Mouse (Mus musculus): ENCODE measurements around the gene Pecam1. TPM values are rescaled to one million over a fixed set of nuclear protein-coding genes. Genes with fewer than 3 reads are reported as not detected.

The Pecam1 gene
- polyA plus RNA-seq, 1 experiment from 2014 or later: 46.8 TPM

DNA sequence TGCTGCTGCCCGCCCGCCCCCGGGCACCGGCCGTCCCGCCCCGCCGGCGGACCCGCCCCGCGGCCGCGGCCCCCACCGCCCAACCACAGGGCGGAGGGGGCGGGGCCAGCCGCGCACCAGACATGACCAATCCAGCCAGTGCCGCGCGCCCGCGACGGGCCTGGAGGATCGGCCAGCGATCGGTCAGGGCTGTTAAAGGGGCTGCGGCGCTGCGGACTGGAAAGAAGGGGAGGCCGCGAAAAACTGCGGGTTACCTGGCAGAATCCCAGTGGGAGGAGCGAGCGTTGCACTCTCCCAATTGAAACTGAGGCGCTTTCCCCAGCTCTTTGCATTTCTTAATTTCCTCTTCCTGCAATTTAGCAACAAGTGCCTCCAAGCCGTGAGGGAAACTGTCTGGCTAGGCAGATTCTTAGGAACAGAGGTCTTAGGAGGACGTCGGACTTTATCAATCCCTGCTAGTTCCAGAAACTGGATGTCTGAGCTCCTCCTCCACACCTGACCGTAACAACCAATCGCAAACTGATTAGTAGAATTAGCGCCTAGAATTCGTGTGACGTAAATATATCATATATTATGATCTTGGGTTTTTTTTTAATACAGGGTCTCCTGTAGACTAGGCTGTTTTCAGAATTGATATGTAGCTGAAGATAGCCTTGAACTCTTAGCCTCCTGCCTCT is 137.3 kb downstream of the Pecam1 start, which contains the start of gene Tex2:
Gene Tex2, minus strand, starts transcription at position 463 of the 677 bp plus-strand sequence.
- Histone ChIP-seq H3K4me2 (replicated peaks; ENCODE audit: low read depth, low read length) (peak within 1 kb of the TSS; percentile 95), H3K27ac (ENCODE audit: low read depth, low read length) (peak within 1 kb of the TSS; percentile 77), H3K9ac (ENCODE audit: low read depth, low read length) (peak within 1 kb of the TSS; percentile 86), H3K9me3 (ENCODE audit: control insufficient read depth, low read length) (no peaks in the 10 kb centered on the region), H3K4me1 (ENCODE audit: control insufficient read depth, insufficient read depth, low read length) (peaks cover 8% of the 10 kb centered on the region), H3K4me3 (ENCODE audit: low read length) (peak within 1 kb of the TSS; percentile 98), H3K27me3 (ENCODE audit: control insufficient read depth, insufficient read depth, low read length) (no peaks in the 10 kb centered on the region), H3K36me3 (ENCODE audit: control insufficient read depth, insufficient read depth, low read length) (no peaks in the 10 kb centered on the region)
- WGBS: under 1% methylated on average over 45 of the region's 45 CpGs
- peak; percentile 97 for ATAC-seq (ENCODE audit: low FRiP score, low TSS enrichment)

DNA sequence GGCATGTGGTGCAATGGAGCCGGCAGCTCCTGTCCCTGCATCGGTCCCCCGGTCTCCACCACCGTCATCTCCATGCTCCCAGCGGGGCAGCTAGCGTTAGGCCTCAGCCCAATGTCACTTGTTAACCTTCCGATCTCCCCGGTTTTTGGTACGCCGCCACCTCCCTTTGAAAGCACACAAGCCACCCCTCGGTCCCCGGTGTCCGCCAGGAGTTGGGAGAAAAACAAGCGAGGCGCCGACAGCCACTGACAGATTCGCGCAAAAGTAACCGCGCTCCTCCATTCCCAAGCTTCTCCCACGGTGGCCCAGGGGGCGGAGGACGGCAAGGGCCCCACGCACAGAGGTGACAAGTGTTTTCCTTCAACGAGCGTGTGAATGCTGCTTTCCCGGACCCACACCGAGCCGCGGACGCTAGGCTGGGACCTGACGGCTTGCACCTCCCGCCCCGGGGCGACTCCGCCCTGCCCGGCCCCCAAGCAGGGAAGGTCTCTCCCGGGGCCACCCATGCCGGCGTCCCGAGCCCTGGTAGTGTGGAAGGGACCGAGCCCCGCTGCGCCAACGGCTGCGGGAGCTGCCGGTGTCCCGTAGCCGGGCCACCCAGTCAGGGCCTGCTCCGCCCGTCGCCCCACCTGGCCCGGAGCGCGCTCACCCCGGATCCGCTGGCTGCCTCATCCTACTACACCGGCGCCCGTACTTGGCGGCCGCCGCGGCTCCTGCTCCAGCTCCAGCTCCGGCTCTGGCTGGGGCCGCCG is 138.0 kb downstream of the Pecam1 start:
- peak overlapping the region; percentile 98 for H3K4me3 ChIP-seq (ENCODE audit: low read length)
- H3K4me1 ChIP-seq (ENCODE audit: control insufficient read depth, insufficient read depth, low read length): peaks cover 8% of the 10 kb centered on the region
- H3K9ac ChIP-seq (ENCODE audit: low read depth, low read length): peak overlapping the region; percentile 86
- peak overlapping the region; percentile 95 for H3K4me2 ChIP-seq (replicated peaks; ENCODE audit: low read depth, low read length)
- no peaks in the 10 kb centered on the region for H3K27me3 ChIP-seq (ENCODE audit: control insufficient read depth, insufficient read depth, low read length)
- under 1% methylated on average over 52 of the region's 67 CpGs for WGBS
- H3K27ac ChIP-seq (ENCODE audit: low read depth, low read length): peak overlapping the region; percentile 77
- H3K36me3 ChIP-seq (ENCODE audit: control insufficient read depth, insufficient read depth, low read length): no peaks in the 10 kb centered on the region
- no peaks in the 10 kb centered on the region for H3K9me3 ChIP-seq (ENCODE audit: control insufficient read depth, low read length)
- ATAC-seq (ENCODE audit: low FRiP score, low TSS enrichment): no peak; the same call in 1 of the 2 replicates

DNA sequence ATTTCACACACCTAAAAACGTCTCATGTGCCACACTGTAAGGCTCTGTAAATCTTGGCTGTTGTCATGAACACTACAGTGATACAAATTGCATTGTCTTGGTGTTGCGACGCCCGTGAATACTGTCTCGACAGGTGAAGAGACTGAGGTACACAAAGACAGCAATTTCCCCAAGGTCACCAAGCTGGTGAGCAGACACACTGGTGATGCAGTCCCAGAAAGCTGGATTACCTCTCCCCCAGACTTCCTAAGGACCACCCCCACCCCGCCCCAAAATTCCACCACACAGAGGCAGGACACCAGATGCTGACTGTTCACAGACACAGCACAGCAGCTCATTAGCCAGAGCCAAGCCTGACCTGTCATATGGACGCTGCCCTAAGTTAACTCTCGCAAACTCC is 140.7 kb downstream of the Pecam1 start:
- Histone ChIP-seq H3K27ac (ENCODE audit: low read depth, low read length) (no peak overlapping the region), H3K9me3 (ENCODE audit: control insufficient read depth, low read length) (no peaks in the 10 kb centered on the region), H3K27me3 (ENCODE audit: control insufficient read depth, insufficient read depth, low read length) (no peaks in the 10 kb centered on the region), H3K4me3 (ENCODE audit: low read length) (no peak overlapping the region), H3K4me2 (replicated peaks; ENCODE audit: low read depth, low read length) (no peak overlapping the region; the same call in 1 of the 2 replicates), H3K9ac (ENCODE audit: low read depth, low read length) (no peak overlapping the region), H3K4me1 (ENCODE audit: control insufficient read depth, insufficient read depth, low read length) (peaks cover 8% of the 10 kb centered on the region), H3K36me3 (ENCODE audit: control insufficient read depth, insufficient read depth, low read length) (no peaks in the 10 kb centered on the region)
- WGBS: 59% methylated on average over 8 of the region's 8 CpGs
- ATAC-seq (ENCODE audit: low FRiP score, low TSS enrichment): no peak

DNA sequence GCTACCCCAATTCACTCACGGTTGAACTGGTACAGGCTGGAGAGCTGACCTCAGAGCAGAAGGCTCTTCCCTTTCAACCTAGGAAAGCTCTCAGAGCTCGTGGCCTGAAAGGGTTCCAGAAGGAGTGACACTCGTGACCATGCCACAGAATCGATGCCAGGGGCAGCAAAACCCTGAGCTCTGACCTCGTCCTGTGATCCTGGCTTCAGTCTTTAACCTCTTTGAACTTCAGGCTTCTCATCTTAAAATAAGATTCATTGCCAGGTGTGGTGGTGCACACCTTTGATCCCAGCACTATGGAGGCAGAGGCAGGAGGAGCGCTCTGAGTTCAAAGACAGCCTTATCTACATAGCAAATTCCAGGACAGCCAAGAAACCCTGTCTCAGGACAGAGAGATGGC is 143.1 kb downstream of the Pecam1 start:
- H3K4me1 ChIP-seq (ENCODE audit: control insufficient read depth, insufficient read depth, low read length): peaks cover 4% of the 10 kb centered on the region; the same call in 1 of the 2 replicates
- 73% methylated on average over 6 of the region's 6 CpGs for WGBS
- no peak for ATAC-seq (ENCODE audit: low FRiP score, low TSS enrichment)
- no peaks in the 10 kb centered on the region for H3K9me3 ChIP-seq (ENCODE audit: control insufficient read depth, low read length)
- no peaks in the 10 kb centered on the region for H3K36me3 ChIP-seq (ENCODE audit: control insufficient read depth, insufficient read depth, low read length)
- H3K27ac ChIP-seq (ENCODE audit: low read depth, low read length): no peak overlapping the region
- no peaks in the 10 kb centered on the region for H3K27me3 ChIP-seq (ENCODE audit: control insufficient read depth, insufficient read depth, low read length)
- H3K4me3 ChIP-seq (ENCODE audit: low read length): no peak overlapping the region
- no peak overlapping the region for H3K4me2 ChIP-seq (replicated peaks; ENCODE audit: low read depth, low read length)
- H3K9ac ChIP-seq (ENCODE audit: low read depth, low read length): no peak overlapping the region

DNA sequence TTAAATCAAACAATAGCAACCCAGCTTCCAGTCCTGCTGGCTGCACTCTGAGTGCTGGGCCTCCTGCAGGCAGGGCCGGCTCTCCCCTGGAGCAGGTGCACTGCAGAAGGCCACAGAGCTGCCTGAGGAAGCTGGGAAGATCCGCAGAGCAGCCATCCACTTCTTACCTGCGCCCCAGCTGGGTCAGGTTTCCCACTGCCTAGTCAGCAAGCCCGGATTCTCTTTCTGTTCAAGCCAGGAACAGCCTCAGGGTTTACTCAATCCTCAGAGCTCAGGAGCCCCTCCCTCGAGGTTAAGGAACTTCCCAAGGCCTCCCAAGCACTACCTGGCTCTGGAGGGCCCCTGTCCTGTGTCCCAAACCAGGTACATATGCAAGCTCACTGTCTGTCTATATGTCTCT is 144.4 kb downstream of the Pecam1 start:
- Histone ChIP-seq H3K27me3 (ENCODE audit: control insufficient read depth, insufficient read depth, low read length) (no peaks in the 10 kb centered on the region), H3K9ac (ENCODE audit: low read depth, low read length) (no peak overlapping the region), H3K9me3 (ENCODE audit: control insufficient read depth, low read length) (no peaks in the 10 kb centered on the region), H3K4me2 (replicated peaks; ENCODE audit: low read depth, low read length) (no peak overlapping the region), H3K4me1 (ENCODE audit: control insufficient read depth, insufficient read depth, low read length) (no peaks in the 10 kb centered on the region), H3K27ac (ENCODE audit: low read depth, low read length) (no peak overlapping the region), H3K36me3 (ENCODE audit: control insufficient read depth, insufficient read depth, low read length) (no peaks in the 10 kb centered on the region), H3K4me3 (ENCODE audit: low read length) (no peak overlapping the region)
- no peak for ATAC-seq (ENCODE audit: low FRiP score, low TSS enrichment)
- 43% methylated on average over 5 of the region's 5 CpGs for WGBS

Small RNAs within 50 kb of the gene (microRNA-seq; reads per million reads assigned to microRNA genes)
- gene Gm25994 (not detected), gene Mir3064 (9.3 reads per million, percentile 27 among the genes with 10 or more reads in this experiment)

Other genes with a start within 250 kb of the Pecam1 start
- gene Tex2, start 137.2 kb downstream of the Pecam1 start, polyA plus RNA-seq (2014; fragmentation: Nextera tagmentation; extraction: Ambion mirVana): 5.0 and 9.7 TPM in 2 replicates
- 1.0 and 1.1 TPM in 2 replicates for gene Milr1, start 598 bp upstream of the Pecam1 start, polyA plus RNA-seq (2014; fragmentation: Nextera tagmentation; extraction: Ambion mirVana)
- gene Polg2, start 28.9 kb upstream of the Pecam1 start, polyA plus RNA-seq (2014; fragmentation: Nextera tagmentation; extraction: Ambion mirVana): 12.6 and 13.3 TPM in 2 replicates
- 369 and 392 TPM in 2 replicates for gene Ddx5, start 38.6 kb upstream of the Pecam1 start, polyA plus RNA-seq (2014; fragmentation: Nextera tagmentation; extraction: Ambion mirVana)
- 18.8 and 21.3 TPM in 2 replicates for gene Cep95, start 38.6 kb upstream of the Pecam1 start, polyA plus RNA-seq (2014; fragmentation: Nextera tagmentation; extraction: Ambion mirVana)
- 17.4 and 19.1 TPM in 2 replicates for gene Smurf2, start 170.1 kb upstream of the Pecam1 start, polyA plus RNA-seq (2014; fragmentation: Nextera tagmentation; extraction: Ambion mirVana)
- 403 and 460 TPM in 2 replicates for gene Kpna2, start 248.9 kb upstream of the Pecam1 start, polyA plus RNA-seq (2014; fragmentation: Nextera tagmentation; extraction: Ambion mirVana)

All from kidney, embryonic 14.5 days (tissue).